Mouse (Mus musculus) brain, embryonic 14.5 days (tissue): ENCODE data around the gene Hist2h4.

Experiments used
- CTCF ChIP-seq: fragments of 200-500 bp; IDR thresholded peaks from 2 replicates; pipeline ENCODE4 v1.5.1; 2012; ENCODE audit warnings: inconsistent platforms, mild to moderate bottlenecking, moderate library complexity, borderline replicate concordance; ENCODE audit not compliant: insufficient read depth, insufficient read length; ENCODE audit errors: extremely low read depth
- POLR2A ChIP-seq: fragments of 200-500 bp; IDR thresholded peaks from 2 replicates; pipeline ENCODE4 v1.6.1; 2012; ENCODE audit warnings: mild to moderate bottlenecking, inconsistent platforms, borderline replicate concordance; ENCODE audit not compliant: poor library complexity, insufficient read depth, insufficient read length, severe bottlenecking; ENCODE audit errors: extremely low read depth

DNA sequence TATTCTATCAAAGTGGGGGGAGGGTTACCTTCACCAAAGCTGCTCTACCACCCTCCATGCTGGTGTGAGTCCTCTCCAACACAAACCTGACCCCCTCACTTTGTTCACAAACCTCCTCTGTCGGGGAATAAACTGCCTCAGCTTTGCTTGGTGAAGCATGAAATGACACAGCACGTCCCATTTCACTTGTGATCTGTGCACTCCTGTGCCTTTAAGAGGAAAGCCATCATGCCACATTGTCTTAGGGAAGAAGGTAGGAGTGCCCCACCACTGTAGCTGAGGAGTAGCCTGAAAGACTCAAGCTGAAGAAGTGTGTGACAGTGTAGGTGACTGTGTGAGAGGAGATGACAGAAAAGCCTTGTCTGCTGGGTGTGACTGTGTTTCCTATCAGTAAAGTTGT, 37.7 kb downstream of the Hist2h4 start:
- TF ChIP-seq CTCF (no peak), POLR2A (no peak)
